Mouse (Mus musculus) liver, embryonic 12.5 days (tissue): ENCODE data around the gene Slc2a12. TPM values are rescaled to one million over a fixed set of nuclear protein-coding genes. Genes with fewer than 3 reads are reported as not detected.

Source experiments
- ATAC-seq: fragments of 200-750 bp; cut with Nextera tagmentation; 2 replicates; pipeline ENCODE4 v1.8.0; 2017; ENCODE audit warnings: moderate number of reproducible peaks, mild to moderate bottlenecking, moderate library complexity
- H3K27ac ChIP-seq: fragments of 300-500 bp; sonication (generic); 2 replicates; pipeline ENCODE4 v1.5.1; 2016; ENCODE audit warnings: mild to moderate bottlenecking
- H3K27me3 ChIP-seq: fragments of 300-500 bp; sonication (generic); replicated peaks from 2 replicates; pipeline ENCODE4 v1.6.1; 2016; ENCODE audit warnings: mild to moderate bottlenecking, moderate library complexity
- H3K36me3 ChIP-seq: fragments of 300-500 bp; sonication (generic); 2 replicates; pipeline ENCODE4 v1.6.1; 2016; ENCODE audit warnings: mild to moderate bottlenecking, moderate library complexity
- H3K4me1 ChIP-seq: fragments of 300-500 bp; sonication (generic); 2 replicates; pipeline ENCODE4 v1.6.1; 2016
- H3K4me2 ChIP-seq: fragments of 300-500 bp; sonication (generic); 2 replicates; pipeline ENCODE4 v1.6.1; 2016; ENCODE audit warnings: mild to moderate bottlenecking, moderate library complexity
- H3K4me3 ChIP-seq: fragments of 300-500 bp; sonication (generic); 2 replicates; pipeline ENCODE4 v1.5.1; 2016; ENCODE audit warnings: mild to moderate bottlenecking, moderate library complexity
- H3K9ac ChIP-seq: fragments of 300-500 bp; sonication (generic); 2 replicates; pipeline ENCODE4 v1.6.1; 2016; ENCODE audit warnings: mild to moderate bottlenecking, moderate library complexity
- H3K9me3 ChIP-seq: fragments of 300-500 bp; sonication (generic); replicated peaks from 2 replicates; pipeline ENCODE4 v1.6.1; 2016; ENCODE audit warnings: mild to moderate bottlenecking, moderate library complexity
- WGBS: fragments of 180-500 bp; shearing (Covaris S2); methylation state at CpG from one replicate; pipeline ENCODE4 v1.1.7; 2016; ENCODE audit not compliant: insufficient replicate concordance; 5-methylcytosine and 5-hydroxymethylcytosine counted together
- polyA plus RNA-seq: library from polyadenylated mRNA; unstranded; fragments of >200 nt; fragmentation: Nextera tagmentation; extraction: Ambion mirVana; gene quantifications from 2 replicates; pipeline ENCODE4 v1.2.1, GENCODE M21; 2016

Gene Slc2a12
- polyA plus RNA-seq, 1 experiment from 2014 or later = 0.24 TPM

GRCm38 (mm10) chr10:22710173-22710777 is 65.5 kb downstream of the Slc2a12 start:
- no peak for ATAC-seq
- H3K27me3 ChIP-seq = no peaks in the 10 kb centered on the region
- 91% methylated on average over 13 of the region's 13 CpGs for WGBS
- no peak overlapping the region for H3K27ac ChIP-seq
- no peaks in the 10 kb centered on the region for H3K4me1 ChIP-seq
- H3K36me3 ChIP-seq = peaks cover 56% of the 10 kb centered on the region
- no peak overlapping the region for H3K9ac ChIP-seq
- H3K4me3 ChIP-seq = no peak overlapping the region
- H3K9me3 ChIP-seq = no peaks in the 10 kb centered on the region
- H3K4me2 ChIP-seq = no peak overlapping the region

- Histone ChIP-seq H3K4me1 (no peaks in the 10 kb centered on the region), H3K4me3 (no peak overlapping the region), H3K9me3 (no peaks in the 10 kb centered on the region), H3K4me2 (no peak overlapping the region), H3K27ac (no peak overlapping the region), H3K9ac (no peak overlapping the region), H3K36me3 (peaks cover 30% of the 10 kb centered on the region), H3K27me3 (no peaks in the 10 kb centered on the region)
- WGBS = 86% methylated on average over 2 of the region's 2 CpGs
- ATAC-seq = no peak
Observed at GRCm38 (mm10) chr10:22712955-22713354, 68.1 kb downstream of the Slc2a12 start.

GRCm38 (mm10) chr10:22714520-22714919 is 69.7 kb downstream of the Slc2a12 start:
- no peak for ATAC-seq
- no peak overlapping the region for H3K27ac ChIP-seq
- no peaks in the 10 kb centered on the region for H3K4me1 ChIP-seq
- no peaks in the 10 kb centered on the region for H3K9me3 ChIP-seq
- H3K4me3 ChIP-seq = no peak overlapping the region
- peaks cover 14% of the 10 kb centered on the region for H3K36me3 ChIP-seq
- 64% methylated on average over 4 of the region's 4 CpGs for WGBS
- H3K27me3 ChIP-seq = no peaks in the 10 kb centered on the region
- H3K4me2 ChIP-seq = no peak overlapping the region
- no peak overlapping the region for H3K9ac ChIP-seq

GRCm38 (mm10) chr10:22718475-22718874 is 73.7 kb downstream of the Slc2a12 start:
- Histone ChIP-seq H3K9me3 (no peaks in the 10 kb centered on the region), H3K27ac (no peak overlapping the region), H3K9ac (no peak overlapping the region), H3K4me1 (peaks cover 30% of the 10 kb centered on the region), H3K36me3 (no peaks in the 10 kb centered on the region), H3K27me3 (no peaks in the 10 kb centered on the region), H3K4me2 (no peak overlapping the region), H3K4me3 (no peak overlapping the region)
- no peak for ATAC-seq
- WGBS = 45% methylated on average over 4 of the region's 4 CpGs

- no peak overlapping the region for H3K4me3 ChIP-seq
- H3K27me3 ChIP-seq = no peaks in the 10 kb centered on the region
- peaks cover 54% of the 10 kb centered on the region for H3K4me1 ChIP-seq
- no peak overlapping the region for H3K4me2 ChIP-seq
- H3K9ac ChIP-seq = no peak overlapping the region
- no peak for ATAC-seq
- no peak overlapping the region for H3K27ac ChIP-seq
- H3K9me3 ChIP-seq = no peaks in the 10 kb centered on the region
- H3K36me3 ChIP-seq = no peaks in the 10 kb centered on the region
- 73% methylated on average over 5 of the region's 5 CpGs for WGBS
Observed at GRCm38 (mm10) chr10:22720781-22721529, 76.1 kb downstream of the Slc2a12 start.

- no peaks in the 10 kb centered on the region for H3K27me3 ChIP-seq
- no peak overlapping the region for H3K4me2 ChIP-seq
- H3K36me3 ChIP-seq = no peaks in the 10 kb centered on the region
- H3K27ac ChIP-seq = no peak overlapping the region
- H3K4me1 ChIP-seq = peaks cover 88% of the 10 kb centered on the region
- H3K9ac ChIP-seq = no peak overlapping the region
- 18% methylated on average over 4 of the region's 4 CpGs for WGBS
- no peak overlapping the region for H3K4me3 ChIP-seq
- no peaks in the 10 kb centered on the region for H3K9me3 ChIP-seq
- ATAC-seq = no peak
Observed at GRCm38 (mm10) chr10:22725166-22725565, 80.4 kb downstream of the Slc2a12 start.

GRCm38 (mm10) chr10:22726295-22726694 is 81.5 kb downstream of the Slc2a12 start:
- WGBS = 66% methylated on average over 7 of the region's 7 CpGs
- peak overlapping the region; percentile 17; the same call in 1 of the 2 replicates for H3K27ac ChIP-seq
- no peaks in the 10 kb centered on the region for H3K36me3 ChIP-seq
- ATAC-seq = no peak
- no peaks in the 10 kb centered on the region for H3K27me3 ChIP-seq
- H3K4me3 ChIP-seq = no peak overlapping the region
- H3K4me1 ChIP-seq = peaks cover 80% of the 10 kb centered on the region
- H3K9me3 ChIP-seq = no peaks in the 10 kb centered on the region
- no peak overlapping the region for H3K9ac ChIP-seq
- H3K4me2 ChIP-seq = 0 out of 2 replicates have a peak overlapping the region, but pooled peaks have one; percentile 17

- WGBS = 76% methylated on average over 1 of the region's 1 CpGs
- H3K4me2 ChIP-seq = no peak overlapping the region
- no peak overlapping the region for H3K4me3 ChIP-seq
- H3K9ac ChIP-seq = no peak overlapping the region
- H3K27me3 ChIP-seq = no peaks in the 10 kb centered on the region
- H3K27ac ChIP-seq = no peak overlapping the region
- no peaks in the 10 kb centered on the region for H3K36me3 ChIP-seq
- H3K9me3 ChIP-seq = no peaks in the 10 kb centered on the region
- ATAC-seq = no peak
- peaks cover 75% of the 10 kb centered on the region for H3K4me1 ChIP-seq
Observed at GRCm38 (mm10) chr10:22728257-22728656, 83.4 kb downstream of the Slc2a12 start.

- WGBS = 2% methylated on average over 39 of the region's 39 CpGs
- Histone ChIP-seq H3K36me3 (no peaks in the 10 kb centered on the region), H3K4me2 (peak overlapping the region; percentile 94), H3K27me3 (no peaks in the 10 kb centered on the region), H3K27ac (peak overlapping the region; percentile 91), H3K9me3 (no peaks in the 10 kb centered on the region), H3K4me3 (peak overlapping the region; percentile 94), H3K4me1 (peaks cover 53% of the 10 kb centered on the region), H3K9ac (peak overlapping the region; percentile 91)
- peak; percentile 71 for ATAC-seq
Observed at GRCm38 (mm10) chr10:22730266-22730991, 85.6 kb downstream of the Slc2a12 start.

- Histone ChIP-seq H3K36me3 (no peaks in the 10 kb centered on the region), H3K4me1 (peaks cover 48% of the 10 kb centered on the region), H3K27ac (peak overlapping the region; percentile 91), H3K27me3 (no peaks in the 10 kb centered on the region), H3K4me3 (peak overlapping the region; percentile 94), H3K4me2 (peak overlapping the region; percentile 94), H3K9ac (peak overlapping the region; percentile 91), H3K9me3 (no peaks in the 10 kb centered on the region)
- WGBS = 5% methylated on average over 32 of the region's 33 CpGs
- peak; percentile 53; the same call in 1 of the 2 replicates for ATAC-seq
Observed at GRCm38 (mm10) chr10:22730992-22731271, 86.1 kb downstream of the Slc2a12 start.

- H3K4me1 ChIP-seq = peaks cover 42% of the 10 kb centered on the region
- peak within 1 kb of the TSS; percentile 91 for H3K9ac ChIP-seq
- WGBS = under 1% methylated on average over 77 of the region's 77 CpGs
- H3K9me3 ChIP-seq = no peaks in the 10 kb centered on the region
- H3K27me3 ChIP-seq = no peaks in the 10 kb centered on the region
- peak within 1 kb of the TSS; percentile 94 for H3K4me2 ChIP-seq
- H3K36me3 ChIP-seq = no peaks in the 10 kb centered on the region
- peak; percentile 96 for ATAC-seq
- peak within 1 kb of the TSS; percentile 94 for H3K4me3 ChIP-seq
- H3K27ac ChIP-seq = peak within 1 kb of the TSS; percentile 91
Observed at GRCm38 (mm10) chr10:22731272-22732093, 86.7 kb downstream of the Slc2a12 start, which contains the start of gene Tbpl1. TSS of gene Tbpl1 (minus strand) at chr10:22731938.
